Mouse (Mus musculus): ENCODE measurements around the gene Tbc1d22a. TPM values are rescaled to one million over a fixed set of nuclear protein-coding genes. Genes with fewer than 3 reads are reported as not detected.
"Not testable (repeated sequence)": the region's sequence is repeated elsewhere in the genome, so short reads cannot be mapped to it uniquely, and the experiment has no call there.

Gene Tbc1d22a
- polyA plus RNA-seq, 1 experiment from 2014 or later, result 8.7 TPM

- TF ChIP-seq CTCF (IDR thresholded peaks at IDR 0.05; ENCODE audit: low read depth) (no peak), EP300 (optimal IDR thresholded peaks at IDR 0.05) (no peak)
- H3K4me3 ChIP-seq (ENCODE audit: low read depth, low read length), result no peak overlapping the region
- H3K4me2 ChIP-seq (replicated peaks; ENCODE audit: low read depth), result no peak overlapping the region
- DNase-seq (ENCODE audit: low spot score) (no peak), ATAC-seq (ENCODE audit: low FRiP score, low TSS enrichment) (no peak)
- H3K27ac ChIP-seq (replicated peaks), result no peak overlapping the region
- no peaks in the 10 kb centered on the region for H3K27me3 ChIP-seq (ENCODE audit: control insufficient read depth, insufficient read depth, low read length)
- no peak overlapping the region for H3K9ac ChIP-seq (ENCODE audit: low read length)
- WGBS, result 90% methylated on average over 6 of the region's 6 CpGs
- no peaks in the 10 kb centered on the region for H3K9me3 ChIP-seq (ENCODE audit: control insufficient read depth, low read length)
- no peaks in the 10 kb centered on the region for H3K36me3 ChIP-seq (ENCODE audit: control insufficient read depth, insufficient read depth, low read length)
- H3K4me1 ChIP-seq (replicated peaks; ENCODE audit: control insufficient read depth, insufficient read depth), result 0 out of 2 replicates have a peak, but pooled peaks cover 8% of the 10 kb centered on the region
Measured at GRCm38 (mm10) chr15:86178594-86178993, 35.7 kb upstream of the Tbc1d22a start.

DNA sequence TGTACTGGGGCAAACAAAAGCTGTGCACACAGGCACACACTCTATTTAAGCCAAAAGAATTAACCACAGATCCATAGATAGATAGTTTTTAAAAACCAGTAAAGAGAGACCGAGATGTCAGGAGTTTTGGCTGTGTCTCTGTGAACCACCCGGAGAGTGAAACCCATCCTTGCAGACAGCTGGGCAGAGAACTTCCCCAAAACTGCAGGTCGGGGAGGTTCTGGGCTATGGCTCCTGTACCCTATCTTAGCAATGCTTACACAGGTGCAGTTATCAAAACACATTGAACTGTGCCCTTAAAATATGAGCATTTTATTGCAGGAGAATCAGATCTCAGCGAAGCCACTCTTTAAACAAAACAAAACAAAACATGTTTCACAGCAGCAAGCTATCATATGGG lies 33.8 kb upstream of the Tbc1d22a start:
- H3K4me1 ChIP-seq (replicated peaks; ENCODE audit: control insufficient read depth, insufficient read depth), result peaks cover 6% of the 10 kb centered on the region; the same call in 1 of the 2 replicates
- no peaks in the 10 kb centered on the region for H3K36me3 ChIP-seq (ENCODE audit: control insufficient read depth, insufficient read depth, low read length)
- no peak for ATAC-seq (ENCODE audit: low FRiP score, low TSS enrichment)

GRCm38 (mm10) chr15:86181321-86181720 lies 32.9 kb upstream of the Tbc1d22a start:
- not testable (repeated sequence) for H3K4me3 ChIP-seq (ENCODE audit: low read depth, low read length)

More for the DNA sequence above, 33.8 kb upstream of the Tbc1d22a start:
- WGBS, result 47% methylated on average over 4 of the region's 4 CpGs
- no peak overlapping the region for H3K4me2 ChIP-seq (replicated peaks; ENCODE audit: low read depth)
- H3K4me3 ChIP-seq (ENCODE audit: low read depth, low read length), result no peak overlapping the region
- no peaks in the 10 kb centered on the region for H3K27me3 ChIP-seq (ENCODE audit: control insufficient read depth, insufficient read depth, low read length)
- no peak for DNase-seq (ENCODE audit: low spot score)
- TF ChIP-seq EP300 (optimal IDR thresholded peaks at IDR 0.05) (no peak), CTCF (IDR thresholded peaks at IDR 0.05; ENCODE audit: low read depth) (no peak)
- no peak overlapping the region for H3K9ac ChIP-seq (ENCODE audit: low read length)
- no peaks in the 10 kb centered on the region for H3K9me3 ChIP-seq (ENCODE audit: control insufficient read depth, low read length)
- H3K27ac ChIP-seq (replicated peaks), result no peak overlapping the region

GRCm38 (mm10) chr15:86181941-86182439 lies 32.3 kb upstream of the Tbc1d22a start:
- Histone ChIP-seq H3K9ac (ENCODE audit: low read length) (no peak overlapping the region), H3K27ac (replicated peaks) (peak overlapping the region; percentile 9; the same call in 1 of the 2 replicates), H3K36me3 (ENCODE audit: control insufficient read depth, insufficient read depth, low read length) (no peaks in the 10 kb centered on the region), H3K4me1 (replicated peaks; ENCODE audit: control insufficient read depth, insufficient read depth) (peaks cover 6% of the 10 kb centered on the region; the same call in 1 of the 2 replicates), H3K4me2 (replicated peaks; ENCODE audit: low read depth) (0 out of 2 replicates have a peak overlapping the region, but pooled peaks have one; percentile 8), H3K4me3 (ENCODE audit: low read depth, low read length) (no peak overlapping the region), H3K27me3 (ENCODE audit: control insufficient read depth, insufficient read depth, low read length) (no peaks in the 10 kb centered on the region), H3K9me3 (ENCODE audit: control insufficient read depth, low read length) (no peaks in the 10 kb centered on the region)
- TF ChIP-seq CTCF (IDR thresholded peaks at IDR 0.05; ENCODE audit: low read depth), result no peak
- no peak for TF ChIP-seq EP300 (optimal IDR thresholded peaks at IDR 0.05)
- WGBS, result 36% methylated on average over 11 of the region's 11 CpGs
- DNase-seq (ENCODE audit: low spot score), result peak; percentile 57
- no peak for ATAC-seq (ENCODE audit: low FRiP score, low TSS enrichment)

More at GRCm38 (mm10) chr15:86181321-86181720, 32.9 kb upstream of the Tbc1d22a start:
- not testable (repeated sequence) for H3K36me3 ChIP-seq (ENCODE audit: control insufficient read depth, insufficient read depth, low read length); H3K27ac ChIP-seq (replicated peaks); H3K9me3 ChIP-seq (ENCODE audit: control insufficient read depth, low read length); DNase-seq (ENCODE audit: low spot score); H3K9ac ChIP-seq (ENCODE audit: low read length); ATAC-seq (ENCODE audit: low FRiP score, low TSS enrichment); H3K4me2 ChIP-seq (replicated peaks; ENCODE audit: low read depth); H3K4me1 ChIP-seq (replicated peaks; ENCODE audit: control insufficient read depth, insufficient read depth); H3K27me3 ChIP-seq (ENCODE audit: control insufficient read depth, insufficient read depth, low read length)
- WGBS, result 97% methylated on average over 3 of the region's 3 CpGs

GRCm38 (mm10) chr15:86182646-86183045 lies 31.6 kb upstream of the Tbc1d22a start:
- DNase-seq (ENCODE audit: low spot score) (no peak), ATAC-seq (ENCODE audit: low FRiP score, low TSS enrichment) (no peak)
- Histone ChIP-seq H3K27me3 (ENCODE audit: control insufficient read depth, insufficient read depth, low read length) (no peaks in the 10 kb centered on the region), H3K27ac (replicated peaks) (0 out of 2 replicates have a peak overlapping the region, but pooled peaks have one; percentile 20), H3K36me3 (ENCODE audit: control insufficient read depth, insufficient read depth, low read length) (no peaks in the 10 kb centered on the region), H3K9ac (ENCODE audit: low read length) (no peak overlapping the region), H3K9me3 (ENCODE audit: control insufficient read depth, low read length) (no peaks in the 10 kb centered on the region), H3K4me3 (ENCODE audit: low read depth, low read length) (no peak overlapping the region), H3K4me2 (replicated peaks; ENCODE audit: low read depth) (0 out of 2 replicates have a peak overlapping the region, but pooled peaks have one; percentile 8), H3K4me1 (replicated peaks; ENCODE audit: control insufficient read depth, insufficient read depth) (peaks cover 6% of the 10 kb centered on the region; the same call in 1 of the 2 replicates)
- TF ChIP-seq EP300 (optimal IDR thresholded peaks at IDR 0.05), result no peak
- TF ChIP-seq CTCF (IDR thresholded peaks at IDR 0.05; ENCODE audit: low read depth), result no peak
- WGBS, result 51% methylated on average over 13 of the region's 13 CpGs

DNA sequence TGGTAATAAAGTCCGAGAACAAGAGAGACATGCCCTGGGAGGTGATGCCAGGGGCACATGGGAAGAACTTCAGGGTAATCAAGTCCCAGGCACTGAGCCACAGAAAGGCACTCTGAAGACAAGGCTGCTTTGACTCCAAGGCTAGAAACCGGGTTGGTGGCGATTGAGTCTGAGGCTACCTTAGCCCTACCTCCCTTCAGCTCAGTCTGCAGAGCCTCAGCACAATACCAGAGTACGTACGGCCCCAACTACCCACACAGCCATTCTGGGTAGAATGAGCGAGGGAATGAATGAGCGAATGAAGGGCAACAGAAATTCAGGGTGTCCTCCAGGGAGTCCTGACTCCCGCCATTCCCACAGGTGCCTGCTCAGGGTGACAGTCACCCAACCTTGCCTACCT lies 30.8 kb upstream of the Tbc1d22a start:
- 91% methylated on average over 8 of the region's 8 CpGs for WGBS
- Histone ChIP-seq H3K4me3 (ENCODE audit: low read depth, low read length) (no peak overlapping the region), H3K9ac (ENCODE audit: low read length) (no peak overlapping the region), H3K36me3 (ENCODE audit: control insufficient read depth, insufficient read depth, low read length) (no peaks in the 10 kb centered on the region), H3K4me2 (replicated peaks; ENCODE audit: low read depth) (no peak overlapping the region), H3K27ac (replicated peaks) (no peak overlapping the region), H3K27me3 (ENCODE audit: control insufficient read depth, insufficient read depth, low read length) (no peaks in the 10 kb centered on the region), H3K9me3 (ENCODE audit: control insufficient read depth, low read length) (no peaks in the 10 kb centered on the region), H3K4me1 (replicated peaks; ENCODE audit: control insufficient read depth, insufficient read depth) (peaks cover 6% of the 10 kb centered on the region; the same call in 1 of the 2 replicates)
- DNase-seq (ENCODE audit: low spot score), result no peak
- no peak for ATAC-seq (ENCODE audit: low FRiP score, low TSS enrichment)
- TF ChIP-seq CTCF (IDR thresholded peaks at IDR 0.05; ENCODE audit: low read depth), result no peak
- TF ChIP-seq EP300 (optimal IDR thresholded peaks at IDR 0.05), result no peak
